Mouse (Mus musculus) heart, embryonic 12.5 days (tissue): Measurements from ENCODE around the gene Zbtb7b. TPM values are rescaled to one million over a fixed set of nuclear protein-coding genes. Genes with fewer than 3 reads are reported as not detected.
A peak's percentile ranks its signal among the peaks of the same experiment; 100 is the strongest.

Experiments used
- ATAC-seq: fragments of 200-750 bp; cut with Nextera tagmentation; 2 replicates; pipeline ENCODE4 v1.8.0; 2017; ENCODE audit warnings: moderate TSS enrichment, moderate library complexity; ENCODE audit not compliant: insufficient number of reproducible peaks, low FRiP score
- H3K27ac ChIP-seq: fragments of 300-500 bp; sonication (generic); 2 replicates; pipeline ENCODE4 v1.5.1; 2016; ENCODE audit warnings: mild to moderate bottlenecking, moderate library complexity; ENCODE audit not compliant: poor library complexity, severe bottlenecking
- H3K27me3 ChIP-seq: fragments of 300-500 bp; sonication (generic); replicated peaks from 2 replicates; pipeline ENCODE4 v1.6.1; 2016; ENCODE audit warnings: mild to moderate bottlenecking, moderate library complexity
- H3K36me3 ChIP-seq: fragments of 300-500 bp; sonication (generic); 2 replicates; pipeline ENCODE4 v1.6.1; 2016; ENCODE audit warnings: mild to moderate bottlenecking, moderate library complexity
- H3K4me1 ChIP-seq: fragments of 300-500 bp; sonication (generic); replicated peaks from 2 replicates; pipeline ENCODE4 v1.6.1; 2016; ENCODE audit warnings: mild to moderate bottlenecking
- H3K4me2 ChIP-seq: fragments of 300-500 bp; sonication (generic); 2 replicates; pipeline ENCODE4 v1.6.1; 2016; ENCODE audit warnings: mild to moderate bottlenecking, moderate library complexity
- H3K4me3 ChIP-seq: fragments of 300-500 bp; sonication (generic); 2 replicates; pipeline ENCODE4 v1.5.1; 2016; ENCODE audit warnings: mild to moderate bottlenecking
- H3K9ac ChIP-seq: fragments of 300-500 bp; sonication (generic); 2 replicates; pipeline ENCODE4 v1.6.1; 2016; ENCODE audit warnings: mild to moderate bottlenecking, moderate library complexity
- H3K9me3 ChIP-seq: fragments of 300-500 bp; sonication (generic); replicated peaks from 2 replicates; pipeline ENCODE4 v1.6.1; 2016; ENCODE audit warnings: mild to moderate bottlenecking, moderate library complexity
- WGBS: fragments of 180-500 bp; shearing (Covaris S2); methylation state at CpG from one replicate; pipeline ENCODE4 v1.1.7; 2016; 5-methylcytosine and 5-hydroxymethylcytosine counted together
- polyA plus RNA-seq: library from polyadenylated mRNA; unstranded; fragments of >200 nt; fragmentation: Nextera tagmentation; extraction: Ambion mirVana; gene quantifications from 2 replicates; pipeline ENCODE4 v1.2.1, GENCODE M21; 2016

Zbtb7b gene
- polyA plus RNA-seq, 1 experiment from 2014 or later = 1.6 TPM

DNA sequence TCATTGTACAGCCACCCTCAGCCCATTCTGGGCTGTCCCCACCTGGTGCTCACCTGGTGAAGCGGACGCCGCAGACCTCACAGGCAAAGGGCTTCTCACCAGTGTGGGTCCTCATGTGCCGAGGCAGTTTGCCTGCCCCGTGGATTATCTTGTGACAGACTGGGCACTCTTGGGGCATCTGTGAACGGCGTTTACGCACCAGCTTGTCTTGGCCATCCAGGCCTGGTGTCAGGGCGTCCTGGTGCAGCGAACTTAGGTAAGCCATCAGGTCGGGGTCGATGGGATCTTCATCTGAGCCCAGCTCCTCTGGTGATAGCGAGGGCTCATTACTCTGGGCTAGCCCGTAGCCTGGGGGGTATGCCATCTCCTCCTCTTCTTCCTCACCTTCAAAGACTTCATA lies 14.3 kb downstream of the Zbtb7b start:
- no peak overlapping the region for H3K4me2 ChIP-seq
- no peak overlapping the region for H3K27ac ChIP-seq
- 93% methylated on average over 14 of the region's 14 CpGs for WGBS
- H3K9ac ChIP-seq = no peak overlapping the region
- H3K27me3 ChIP-seq = no peaks in the 10 kb centered on the region
- H3K4me3 ChIP-seq = no peak overlapping the region
- H3K36me3 ChIP-seq = peaks cover 23% of the 10 kb centered on the region
- no peak for ATAC-seq
- peaks cover 27% of the 10 kb centered on the region for H3K4me1 ChIP-seq
- no peaks in the 10 kb centered on the region for H3K9me3 ChIP-seq

DNA sequence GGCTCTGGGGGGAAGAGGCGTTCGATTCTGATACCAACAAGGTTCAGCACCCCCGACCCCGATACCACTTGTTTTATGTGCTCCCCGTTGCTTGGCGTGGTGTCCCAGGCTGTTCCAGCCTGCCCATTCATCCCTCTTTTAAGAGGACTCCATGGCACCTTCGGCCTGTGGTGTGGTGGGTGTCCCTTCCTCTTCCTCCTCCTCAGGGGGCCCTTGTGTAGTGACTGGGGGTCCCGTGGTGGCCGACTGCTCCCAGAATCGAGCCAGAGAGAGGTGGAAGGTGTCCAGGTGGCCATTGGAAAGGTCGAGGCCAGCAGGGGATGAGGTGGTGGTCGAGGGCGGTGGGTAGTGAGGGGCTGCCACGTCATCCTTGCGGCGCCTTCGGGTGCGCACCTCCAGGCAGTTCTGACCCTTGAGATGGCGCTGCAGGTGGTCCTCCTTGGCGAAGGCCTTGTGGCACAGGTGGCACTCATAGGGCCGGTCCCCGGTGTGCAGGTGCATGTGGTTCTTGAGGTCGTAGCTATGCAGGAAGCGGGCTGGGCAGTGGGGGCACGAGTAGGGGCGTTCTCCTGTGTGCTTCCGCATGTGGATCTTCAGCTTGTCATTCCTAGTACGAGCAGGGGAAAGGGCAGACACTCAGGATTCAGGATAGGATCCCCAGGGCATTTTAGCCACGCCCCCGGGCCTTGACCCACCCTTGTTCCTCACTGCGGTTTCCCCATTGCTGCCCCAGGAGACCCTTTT lies 15.0 kb downstream of the Zbtb7b start:
- no peaks in the 10 kb centered on the region for H3K27me3 ChIP-seq
- H3K27ac ChIP-seq = no peak overlapping the region
- no peaks in the 10 kb centered on the region for H3K9me3 ChIP-seq
- H3K4me2 ChIP-seq = peak overlapping the region; percentile 81; the same call in 1 of the 2 replicates
- 84% methylated on average over 31 of the region's 31 CpGs for WGBS
- no peak overlapping the region for H3K4me3 ChIP-seq
- peaks cover 23% of the 10 kb centered on the region for H3K36me3 ChIP-seq
- H3K9ac ChIP-seq = no peak overlapping the region
- peaks cover 22% of the 10 kb centered on the region for H3K4me1 ChIP-seq
- no peak for ATAC-seq

DNA sequence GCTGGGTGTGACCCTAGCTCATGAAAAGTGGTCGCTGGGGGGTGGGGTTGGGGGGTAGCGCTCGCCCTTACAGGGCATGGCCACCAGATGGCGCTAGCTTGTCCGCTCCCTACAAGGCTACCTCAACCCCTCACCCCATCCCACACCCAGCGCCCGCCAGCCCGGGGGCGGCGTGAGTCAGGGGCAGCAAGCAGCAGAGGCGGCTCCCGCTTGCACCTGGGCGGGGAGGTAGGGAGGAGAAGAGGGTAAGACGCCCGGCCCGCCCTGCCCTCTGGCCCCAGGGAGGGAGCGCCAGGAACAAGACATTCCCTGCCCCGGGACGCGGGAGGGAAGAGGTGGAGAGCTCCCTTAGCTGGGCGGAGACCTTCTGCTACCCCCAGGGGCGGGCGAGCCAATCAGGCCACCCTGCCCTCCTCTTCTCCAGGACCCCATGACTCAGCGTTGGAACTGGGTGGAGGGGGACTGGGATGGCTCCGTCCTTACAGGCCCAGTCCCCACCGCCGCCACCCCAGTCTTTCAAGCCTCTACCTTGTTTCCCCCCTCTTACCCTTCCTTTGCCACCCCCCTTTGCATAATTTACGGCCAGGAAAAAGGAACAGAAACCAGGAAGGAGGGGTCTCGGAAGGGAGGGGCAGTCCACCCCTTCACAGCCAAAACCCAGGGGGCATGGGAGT lies 16.0 kb downstream of the Zbtb7b start:
- H3K27ac ChIP-seq = 0 out of 2 replicates have a peak overlapping the region, but pooled peaks have one; percentile 1
- H3K27me3 ChIP-seq = no peaks in the 10 kb centered on the region
- peak overlapping the region; percentile 59 for H3K4me3 ChIP-seq
- peak overlapping the region; percentile 74 for H3K9ac ChIP-seq
- H3K4me2 ChIP-seq = peak overlapping the region; percentile 81
- peaks cover 23% of the 10 kb centered on the region for H3K36me3 ChIP-seq
- H3K4me1 ChIP-seq = peaks cover 20% of the 10 kb centered on the region
- no peaks in the 10 kb centered on the region for H3K9me3 ChIP-seq
- peak; percentile 85 for ATAC-seq
- WGBS = 3% methylated on average over 29 of the region's 29 CpGs

DNA sequence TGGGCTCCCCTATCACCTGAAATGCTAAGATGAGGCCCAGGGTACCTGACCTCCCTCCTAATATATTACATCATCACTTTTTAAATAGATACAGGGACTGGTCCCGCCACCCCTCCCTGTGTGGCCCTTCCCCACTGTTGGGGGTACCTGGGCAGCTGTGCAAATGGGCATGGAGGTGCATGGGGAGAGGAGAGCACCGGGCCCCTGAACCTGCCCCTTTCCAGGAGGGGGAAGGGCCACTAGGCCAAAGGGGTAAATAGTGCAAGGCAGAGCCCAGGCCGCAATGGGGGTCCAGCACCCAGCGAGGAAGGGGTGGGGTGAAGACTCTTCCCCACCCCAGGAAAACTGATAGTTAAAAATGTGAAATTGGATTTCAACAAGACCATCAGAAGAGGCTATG lies 16.7 kb downstream of the Zbtb7b start:
- H3K27ac ChIP-seq = no peak overlapping the region
- no peaks in the 10 kb centered on the region for H3K9me3 ChIP-seq
- H3K27me3 ChIP-seq = no peaks in the 10 kb centered on the region
- H3K36me3 ChIP-seq = peaks cover 23% of the 10 kb centered on the region
- H3K4me2 ChIP-seq = peak overlapping the region; percentile 81
- H3K4me1 ChIP-seq = peaks cover 20% of the 10 kb centered on the region
- ATAC-seq = peak; percentile 6; the same call in 1 of the 2 replicates
- H3K9ac ChIP-seq = 0 out of 2 replicates have a peak overlapping the region, but pooled peaks have one; percentile 4
- no peak overlapping the region for H3K4me3 ChIP-seq
- WGBS = 63% methylated on average over 4 of the region's 4 CpGs

DNA sequence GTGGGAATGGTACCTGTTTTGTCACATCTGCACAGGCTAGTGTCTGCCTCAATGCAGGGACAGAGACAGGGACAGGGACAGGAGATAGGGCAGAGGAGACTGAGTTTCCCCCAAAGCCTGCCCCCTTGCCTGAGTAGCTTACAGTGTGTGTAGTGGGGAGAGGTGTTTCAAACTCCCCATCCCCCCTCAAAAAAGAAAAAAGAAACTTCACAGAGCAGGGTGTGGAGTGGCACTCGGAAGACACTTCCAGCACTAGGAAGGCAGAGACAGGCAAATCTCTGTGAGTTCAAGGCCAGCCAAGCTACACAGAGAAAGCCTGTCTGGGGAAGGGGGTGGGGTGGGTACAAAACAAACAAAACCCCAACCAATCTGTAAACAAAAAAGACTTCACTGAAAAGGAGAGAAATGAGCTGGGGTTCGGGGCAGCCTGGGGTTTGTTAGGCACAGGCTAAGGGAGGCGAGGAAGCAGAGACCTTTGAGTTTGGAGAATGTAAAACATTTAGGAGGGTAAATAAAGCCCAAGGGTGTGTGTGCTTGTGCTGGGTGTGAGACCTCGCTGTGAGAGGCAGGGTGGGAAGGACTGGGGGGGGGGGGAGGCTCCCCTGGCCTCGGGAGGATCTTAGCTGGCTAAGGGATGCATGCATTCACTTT lies 20.9 kb downstream of the Zbtb7b start:
- no peak for ATAC-seq
- no peak overlapping the region for H3K27ac ChIP-seq
- H3K9ac ChIP-seq = no peak overlapping the region
- H3K36me3 ChIP-seq = no peaks in the 10 kb centered on the region
- WGBS = 45% methylated on average over 5 of the region's 5 CpGs
- H3K4me3 ChIP-seq = no peak overlapping the region
- H3K9me3 ChIP-seq = no peaks in the 10 kb centered on the region
- H3K4me1 ChIP-seq = peaks cover 16% of the 10 kb centered on the region
- H3K27me3 ChIP-seq = 0 out of 2 replicates have a peak, but pooled peaks cover 9% of the 10 kb centered on the region
- no peak overlapping the region for H3K4me2 ChIP-seq

DNA sequence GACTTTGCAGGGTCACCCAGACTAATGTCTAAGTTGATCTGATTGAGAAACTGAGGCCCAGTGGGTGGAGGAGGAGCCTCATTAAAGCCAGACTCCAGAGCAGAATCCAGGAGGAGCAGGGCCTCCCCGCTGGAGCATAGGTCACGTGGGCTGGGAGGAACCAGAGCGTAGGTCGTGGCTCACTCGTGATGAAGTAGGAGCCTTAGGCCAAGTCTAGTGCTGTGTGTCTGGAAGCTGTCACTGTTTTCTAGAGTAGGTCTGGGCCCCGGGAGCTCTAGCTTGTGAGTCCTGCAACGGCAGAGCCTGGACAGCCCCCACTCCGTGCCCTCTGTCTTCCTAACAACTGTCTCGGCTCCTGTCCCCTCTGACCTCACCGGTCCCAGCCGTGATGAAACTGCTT lies 27.2 kb downstream of the Zbtb7b start:
- Histone ChIP-seq H3K27me3 (peaks cover 36% of the 10 kb centered on the region; the same call in 1 of the 2 replicates), H3K4me2 (no peak overlapping the region), H3K36me3 (no peaks in the 10 kb centered on the region), H3K4me3 (no peak overlapping the region), H3K27ac (no peak overlapping the region), H3K9me3 (no peaks in the 10 kb centered on the region), H3K9ac (no peak overlapping the region), H3K4me1 (peaks cover 4% of the 10 kb centered on the region; the same call in 1 of the 2 replicates)
- no peak for ATAC-seq
- WGBS = 40% methylated on average over 11 of the region's 11 CpGs

DNA sequence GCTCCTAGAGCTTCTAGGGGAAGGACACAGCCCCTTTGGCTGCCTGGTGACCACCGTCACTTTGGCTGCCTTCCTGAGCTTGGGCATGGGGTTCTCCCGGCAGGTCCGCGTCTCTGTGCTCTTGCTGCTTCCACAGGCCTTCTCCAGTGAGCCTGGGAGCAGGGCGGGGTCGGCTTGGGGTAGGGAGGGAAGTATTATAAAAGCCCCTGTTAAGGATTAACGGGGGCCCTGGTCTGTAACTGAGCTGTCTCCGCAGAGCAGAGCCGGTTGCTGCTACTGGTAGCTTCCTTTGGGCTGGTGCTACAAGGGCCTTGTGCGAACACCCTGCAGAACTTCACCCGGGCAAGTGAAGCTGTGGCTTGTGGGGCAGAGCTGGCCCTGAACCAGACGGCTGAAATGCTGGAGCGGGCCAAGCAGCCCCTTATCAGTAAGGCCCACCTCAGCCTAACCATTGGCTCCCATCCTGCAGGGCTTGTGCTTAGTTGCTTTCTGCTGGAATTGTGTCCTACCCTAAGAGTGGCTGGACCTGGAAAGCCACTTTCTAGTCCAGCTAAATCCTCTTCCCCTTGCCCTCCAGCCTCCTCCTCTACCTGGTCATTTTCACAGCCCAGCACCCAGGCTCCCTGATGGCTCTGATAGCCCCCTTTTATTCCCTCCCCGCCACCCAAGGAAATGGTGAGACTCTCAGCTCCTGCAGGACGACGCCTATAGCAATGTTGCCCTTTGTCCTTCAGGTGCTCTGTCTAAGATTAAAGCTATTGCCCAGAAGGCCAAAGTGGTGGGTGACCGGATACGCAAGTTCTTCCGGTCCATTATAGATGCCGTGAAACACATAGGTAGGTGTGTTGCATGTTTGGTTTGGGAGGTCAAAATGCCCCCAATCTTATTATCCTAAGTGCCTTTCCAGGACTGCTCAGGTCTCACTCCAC lies 28.8 kb downstream of the Zbtb7b start:
- Histone ChIP-seq H3K27me3 (peaks cover 36% of the 10 kb centered on the region; the same call in 1 of the 2 replicates), H3K9ac (no peak overlapping the region), H3K9me3 (no peaks in the 10 kb centered on the region), H3K27ac (no peak overlapping the region), H3K36me3 (no peaks in the 10 kb centered on the region), H3K4me1 (peaks cover 4% of the 10 kb centered on the region; the same call in 1 of the 2 replicates), H3K4me2 (no peak overlapping the region), H3K4me3 (no peak overlapping the region)
- 66% methylated on average over 20 of the region's 20 CpGs for WGBS
- no peak for ATAC-seq

DNA sequence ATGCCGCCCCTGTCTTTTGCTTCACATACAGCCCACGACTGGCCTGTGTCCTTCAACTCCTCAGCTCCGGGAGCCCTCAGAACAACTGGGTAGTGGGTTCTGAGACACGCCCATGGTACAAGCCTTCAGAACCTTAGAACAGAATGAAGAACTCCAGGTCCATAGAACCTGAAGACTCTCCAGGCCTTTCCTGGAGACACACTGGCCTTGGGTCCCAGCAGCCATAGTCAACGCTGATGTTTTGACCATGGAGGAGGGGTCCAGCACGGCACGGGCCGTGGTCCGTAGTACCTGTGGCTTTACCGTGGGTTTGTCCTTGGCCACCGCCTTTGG lies 29.5 kb downstream of the Zbtb7b start, which contains the start of gene Dcst1:
Gene Dcst1, minus strand, starts transcription at position 101 of the 333 bp plus-strand sequence.
- H3K9ac ChIP-seq = no peak within 1 kb of the TSS
- 87% methylated on average over 11 of the region's 11 CpGs for WGBS
- no peak within 1 kb of the TSS for H3K4me3 ChIP-seq
- no peak within 1 kb of the TSS for H3K4me2 ChIP-seq
- H3K9me3 ChIP-seq = no peaks in the 10 kb centered on the region
- H3K36me3 ChIP-seq = no peaks in the 10 kb centered on the region
- peaks cover 33% of the 10 kb centered on the region; the same call in 1 of the 2 replicates for H3K27me3 ChIP-seq
- peaks cover 4% of the 10 kb centered on the region; the same call in 1 of the 2 replicates for H3K4me1 ChIP-seq
- H3K27ac ChIP-seq = no peak within 1 kb of the TSS
- no peak for ATAC-seq

DNA sequence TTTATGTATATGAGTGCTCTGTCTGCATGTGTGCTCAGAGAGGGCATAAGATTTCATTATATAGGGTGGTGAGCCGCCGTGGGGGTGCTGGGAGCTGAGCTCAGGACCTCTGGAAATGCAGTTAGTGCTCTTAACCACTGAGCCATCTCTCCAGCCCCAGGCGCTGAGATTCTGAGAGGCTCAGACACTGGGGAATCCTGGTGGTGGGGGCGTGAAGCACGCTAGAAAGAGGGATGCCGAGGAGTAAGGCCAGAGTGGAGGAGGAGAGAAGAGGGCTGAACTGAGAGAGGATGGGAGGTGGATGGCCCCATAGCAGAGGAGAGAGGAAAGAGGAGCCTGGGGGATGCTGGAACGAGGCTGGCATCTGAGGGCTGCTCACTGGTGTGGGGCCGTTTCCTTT lies 29.9 kb downstream of the Zbtb7b start:
- 70% methylated on average over 8 of the region's 8 CpGs for WGBS
- Histone ChIP-seq H3K27me3 (peaks cover 33% of the 10 kb centered on the region; the same call in 1 of the 2 replicates), H3K4me3 (no peak overlapping the region), H3K9me3 (no peaks in the 10 kb centered on the region), H3K4me2 (no peak overlapping the region), H3K9ac (no peak overlapping the region), H3K27ac (no peak overlapping the region), H3K4me1 (peaks cover 4% of the 10 kb centered on the region; the same call in 1 of the 2 replicates), H3K36me3 (no peaks in the 10 kb centered on the region)
- ATAC-seq = no peak

DNA sequence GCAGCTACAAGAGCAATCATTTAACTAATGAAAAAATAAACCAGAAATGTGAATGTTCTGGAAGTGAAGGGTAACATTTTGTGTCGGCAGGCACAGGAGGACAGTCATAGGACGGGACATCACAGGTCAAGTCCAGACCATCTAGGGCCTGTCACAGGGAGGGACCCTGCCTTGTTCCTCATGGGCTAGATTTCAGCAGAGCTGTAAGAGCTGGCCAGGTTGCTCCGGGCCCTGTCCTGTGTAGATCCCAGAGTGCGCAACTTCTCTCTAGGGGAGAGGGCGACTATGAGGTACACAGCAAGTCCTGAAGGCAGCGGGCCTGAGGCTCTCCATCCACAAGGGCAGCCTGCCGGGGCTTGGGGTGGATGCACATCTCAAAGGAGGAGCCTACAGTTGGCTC lies 32.9 kb downstream of the Zbtb7b start, which contains the start of gene Dcst2:
Gene Dcst2, plus strand, starts transcription at position 301 of the 400 bp plus-strand sequence.
- Histone ChIP-seq H3K4me1 (no peaks in the 10 kb centered on the region), H3K4me3 (no peak within 1 kb of the TSS), H3K9ac (no peak within 1 kb of the TSS), H3K4me2 (no peak within 1 kb of the TSS), H3K36me3 (no peaks in the 10 kb centered on the region), H3K27ac (no peak within 1 kb of the TSS), H3K9me3 (no peaks in the 10 kb centered on the region), H3K27me3 (peaks cover 17% of the 10 kb centered on the region; the same call in 1 of the 2 replicates)
- no peak for ATAC-seq
- WGBS = 75% methylated on average over 7 of the region's 7 CpGs
